Mouse (Mus musculus): Measurements from ENCODE around the gene Zzz3. TPM values are rescaled to one million over a fixed set of nuclear protein-coding genes. Genes with fewer than 3 reads are reported as not detected.

Gene Zzz3
- polyA plus RNA-seq, 1 experiment from 2014 or later: 22.8 TPM

GRCm38 (mm10) chr3:152359151-152359550, 36.1 kb upstream of the Zzz3 start:
- 81% methylated on average over 7 of the region's 7 CpGs for WGBS
- TF ChIP-seq EP300 (optimal IDR thresholded peaks at IDR 0.05) (no peak), CTCF (IDR thresholded peaks at IDR 0.05; ENCODE audit: low read depth) (no peak)
- Histone ChIP-seq H3K27me3 (ENCODE audit: control insufficient read depth, insufficient read depth, low read length) (no peaks in the 10 kb centered on the region), H3K9ac (ENCODE audit: low read length) (no peak overlapping the region), H3K36me3 (ENCODE audit: control insufficient read depth, insufficient read depth, low read length) (peaks cover 11% of the 10 kb centered on the region; the same call in 1 of the 2 replicates), H3K4me2 (replicated peaks; ENCODE audit: low read depth) (no peak overlapping the region), H3K4me3 (ENCODE audit: low read depth, low read length) (no peak overlapping the region), H3K4me1 (replicated peaks; ENCODE audit: control insufficient read depth, insufficient read depth) (no peaks in the 10 kb centered on the region), H3K9me3 (ENCODE audit: control insufficient read depth, low read length) (no peaks in the 10 kb centered on the region), H3K27ac (replicated peaks) (no peak overlapping the region)
- ATAC-seq (ENCODE audit: low FRiP score, low TSS enrichment) (no peak), DNase-seq (ENCODE audit: low spot score) (no peak)

GRCm38 (mm10) chr3:152364181-152364580, 31.1 kb upstream of the Zzz3 start:
- no peaks in the 10 kb centered on the region for H3K4me1 ChIP-seq (replicated peaks; ENCODE audit: control insufficient read depth, insufficient read depth)
- DNase-seq (ENCODE audit: low spot score) (no peak), ATAC-seq (ENCODE audit: low FRiP score, low TSS enrichment) (no peak)
- no peak overlapping the region for H3K27ac ChIP-seq (replicated peaks)
- H3K4me2 ChIP-seq (replicated peaks; ENCODE audit: low read depth): no peak overlapping the region
- no peaks in the 10 kb centered on the region for H3K9me3 ChIP-seq (ENCODE audit: control insufficient read depth, low read length)
- no peaks in the 10 kb centered on the region for H3K27me3 ChIP-seq (ENCODE audit: control insufficient read depth, insufficient read depth, low read length)
- no peak for TF ChIP-seq CTCF (IDR thresholded peaks at IDR 0.05; ENCODE audit: low read depth)
- TF ChIP-seq EP300 (optimal IDR thresholded peaks at IDR 0.05): no peak
- H3K4me3 ChIP-seq (ENCODE audit: low read depth, low read length): no peak overlapping the region
- H3K36me3 ChIP-seq (ENCODE audit: control insufficient read depth, insufficient read depth, low read length): peaks cover 25% of the 10 kb centered on the region; the same call in 1 of the 2 replicates
- 83% methylated on average over 2 of the region's 2 CpGs for WGBS
- H3K9ac ChIP-seq (ENCODE audit: low read length): no peak overlapping the region

GRCm38 (mm10) chr3:152376063-152376462, 19.2 kb upstream of the Zzz3 start:
- no peaks in the 10 kb centered on the region for H3K27me3 ChIP-seq (ENCODE audit: control insufficient read depth, insufficient read depth, low read length)
- H3K4me1 ChIP-seq (replicated peaks; ENCODE audit: control insufficient read depth, insufficient read depth): 0 out of 2 replicates have a peak, but pooled peaks cover 2% of the 10 kb centered on the region
- no peak for TF ChIP-seq CTCF (IDR thresholded peaks at IDR 0.05; ENCODE audit: low read depth)
- TF ChIP-seq EP300 (optimal IDR thresholded peaks at IDR 0.05): no peak
- H3K9ac ChIP-seq (ENCODE audit: low read length): no peak overlapping the region
- H3K4me2 ChIP-seq (replicated peaks; ENCODE audit: low read depth): no peak overlapping the region
- 71% methylated on average over 4 of the region's 4 CpGs for WGBS
- no peaks in the 10 kb centered on the region for H3K9me3 ChIP-seq (ENCODE audit: control insufficient read depth, low read length)
- H3K27ac ChIP-seq (replicated peaks): no peak overlapping the region
- DNase-seq (ENCODE audit: low spot score) (no peak), ATAC-seq (ENCODE audit: low FRiP score, low TSS enrichment) (no peak)
- H3K4me3 ChIP-seq (ENCODE audit: low read depth, low read length): no peak overlapping the region
- peaks cover 12% of the 10 kb centered on the region; the same call in 1 of the 2 replicates for H3K36me3 ChIP-seq (ENCODE audit: control insufficient read depth, insufficient read depth, low read length)

- peaks cover 8% of the 10 kb centered on the region; the same call in 1 of the 2 replicates for H3K36me3 ChIP-seq (ENCODE audit: control insufficient read depth, insufficient read depth, low read length)
- no peak for DNase-seq (ENCODE audit: low spot score)
- H3K9ac ChIP-seq (ENCODE audit: low read length): no peak overlapping the region
- no peaks in the 10 kb centered on the region for H3K4me1 ChIP-seq (replicated peaks; ENCODE audit: control insufficient read depth, insufficient read depth)
- WGBS: 71% methylated on average over 11 of the region's 11 CpGs
- H3K4me2 ChIP-seq (replicated peaks; ENCODE audit: low read depth): no peak overlapping the region
- no peaks in the 10 kb centered on the region for H3K27me3 ChIP-seq (ENCODE audit: control insufficient read depth, insufficient read depth, low read length)
- H3K27ac ChIP-seq (replicated peaks): no peak overlapping the region
- TF ChIP-seq EP300 (optimal IDR thresholded peaks at IDR 0.05): no peak
- no peak for TF ChIP-seq CTCF (IDR thresholded peaks at IDR 0.05; ENCODE audit: low read depth)
- no peak overlapping the region for H3K4me3 ChIP-seq (ENCODE audit: low read depth, low read length)
- ATAC-seq (ENCODE audit: low FRiP score, low TSS enrichment): no peak
- no peaks in the 10 kb centered on the region for H3K9me3 ChIP-seq (ENCODE audit: control insufficient read depth, low read length)
Observed at GRCm38 (mm10) chr3:152384106-152384505, 11.2 kb upstream of the Zzz3 start.

- Histone ChIP-seq H3K4me1 (replicated peaks; ENCODE audit: control insufficient read depth, insufficient read depth) (no peaks in the 10 kb centered on the region; the same call in none of the 2 replicates), H3K9ac (ENCODE audit: low read length) (peak overlapping the region; percentile 94), H3K4me2 (replicated peaks; ENCODE audit: low read depth) (peak overlapping the region; percentile 71), H3K27me3 (ENCODE audit: control insufficient read depth, insufficient read depth, low read length) (no peaks in the 10 kb centered on the region), H3K27ac (replicated peaks) (peak overlapping the region; percentile 100), H3K36me3 (ENCODE audit: control insufficient read depth, insufficient read depth, low read length) (no peaks in the 10 kb centered on the region), H3K9me3 (ENCODE audit: control insufficient read depth, low read length) (no peaks in the 10 kb centered on the region), H3K4me3 (ENCODE audit: low read depth, low read length) (peak overlapping the region; percentile 73)
- DNase-seq (ENCODE audit: low spot score): peak; percentile 98
- under 1% methylated on average over 33 of the region's 102 CpGs for WGBS
- TF ChIP-seq CTCF (IDR thresholded peaks at IDR 0.05; ENCODE audit: low read depth) (no peak), EP300 (optimal IDR thresholded peaks at IDR 0.05) (peak; percentile 99)
- ATAC-seq (ENCODE audit: low FRiP score, low TSS enrichment): peak; percentile 92
Observed at GRCm38 (mm10) chr3:152396278-152396987, 1.2 kb downstream of the Zzz3 start.

- no peak for DNase-seq (ENCODE audit: low spot score)
- no peaks in the 10 kb centered on the region for H3K9me3 ChIP-seq (ENCODE audit: control insufficient read depth, low read length)
- peak overlapping the region; percentile 94 for H3K9ac ChIP-seq (ENCODE audit: low read length)
- TF ChIP-seq CTCF (IDR thresholded peaks at IDR 0.05; ENCODE audit: low read depth) (no peak), EP300 (optimal IDR thresholded peaks at IDR 0.05) (no peak)
- H3K27me3 ChIP-seq (ENCODE audit: control insufficient read depth, insufficient read depth, low read length): no peaks in the 10 kb centered on the region
- peak overlapping the region; percentile 100 for H3K27ac ChIP-seq (replicated peaks)
- no peaks in the 10 kb centered on the region; the same call in none of the 2 replicates for H3K4me1 ChIP-seq (replicated peaks; ENCODE audit: control insufficient read depth, insufficient read depth)
- H3K4me3 ChIP-seq (ENCODE audit: low read depth, low read length): peak overlapping the region; percentile 73
- H3K36me3 ChIP-seq (ENCODE audit: control insufficient read depth, insufficient read depth, low read length): no peaks in the 10 kb centered on the region
- H3K4me2 ChIP-seq (replicated peaks; ENCODE audit: low read depth): peak overlapping the region; percentile 71
- ATAC-seq (ENCODE audit: low FRiP score, low TSS enrichment): no peak
- WGBS: under 1% methylated on average over 10 of the region's 10 CpGs
Observed at GRCm38 (mm10) chr3:152396988-152397314, 1.7 kb downstream of the Zzz3 start.
